Mouse (Mus musculus) E14TG2a.4 (cell line): Measurements from ENCODE around the gene Spata18.

Source experiments
- CTCF ChIP-seq: conservative IDR thresholded peaks from 2 replicates; pipeline ENCODE4 v1.5.1; 2014; ENCODE audit warnings: low read length
- NANOG ChIP-seq: IDR thresholded peaks from 2 replicates; pipeline ENCODE4 v1.6.1; 2014; ENCODE audit warnings: borderline replicate concordance, low read length, mixed read lengths

- TF ChIP-seq CTCF (no peak), NANOG (no peak)
These were observed at the start of gene Spata18 for GRCm38 (mm10) chr5:73651061-73651854.
